Mouse (Mus musculus): ENCODE data around the gene Becn1.
A peak's percentile ranks its signal among the peaks of the same experiment; 100 is the strongest.

Becn1 gene

GRCm38 (mm10) chr11:101315082-101315650 is 13.1 kb upstream of the Becn1 start:
- no peak for DNase-seq

- no peak for DNase-seq
These were observed 12.5 kb upstream of the Becn1 start for GRCm38 (mm10) chr11:101314567-101314966.

- DNase-seq = no peak
These were observed 10.1 kb upstream of the Becn1 start for GRCm38 (mm10) chr11:101312150-101312549.

GRCm38 (mm10) chr11:101311083-101311482 is 9.0 kb upstream of the Becn1 start:
- no peak for DNase-seq

GRCm38 (mm10) chr11:101307744-101308143 is 5.7 kb upstream of the Becn1 start:
- DNase-seq = no peak

GRCm38 (mm10) chr11:101301299-101302003 is 635 bp downstream of the Becn1 start:
- DNase-seq = no peak

- DNase-seq = no peak
These were observed 1.2 kb downstream of the Becn1 start for GRCm38 (mm10) chr11:101300881-101301280.

- no peak for DNase-seq
These were observed 6.9 kb downstream of the Becn1 start for GRCm38 (mm10) chr11:101295191-101295590.

- DNase-seq = no peak
These were observed 10.9 kb downstream of the Becn1 start for GRCm38 (mm10) chr11:101291231-101291630.

GRCm38 (mm10) chr11:101287306-101287705 is 14.8 kb downstream of the Becn1 start:
- no peak for DNase-seq

GRCm38 (mm10) chr11:101283805-101284204 is 18.3 kb downstream of the Becn1 start:
- peak; percentile 69 for DNase-seq

GRCm38 (mm10) chr11:101282896-101283295 is 19.2 kb downstream of the Becn1 start:
- DNase-seq = no peak

- no peak for DNase-seq
These were observed 21.2 kb downstream of the Becn1 start for GRCm38 (mm10) chr11:101280837-101281236.

- DNase-seq = no peak
These were observed 22.9 kb downstream of the Becn1 start for GRCm38 (mm10) chr11:101279193-101279569.

- DNase-seq = peak; percentile 93
These were observed 23.6 kb downstream of the Becn1 start, which contains the start of the genes Cntd1 and Coa3 for GRCm38 (mm10) chr11:101278223-101279192. Gene Cntd1, plus strand, starts transcription at chr11:101279012. Gene Coa3, minus strand, starts transcription at chr11:101279114.

- peak; percentile 89 for DNase-seq
These were observed 24.5 kb downstream of the Becn1 start for GRCm38 (mm10) chr11:101277381-101278222.

- DNase-seq = no peak
These were observed 25.6 kb downstream of the Becn1 start for GRCm38 (mm10) chr11:101276319-101277070.

GRCm38 (mm10) chr11:101275309-101275708 is 26.8 kb downstream of the Becn1 start:
- DNase-seq = no peak

GRCm38 (mm10) chr11:101272446-101272845 is 29.6 kb downstream of the Becn1 start:
- DNase-seq = no peak

GRCm38 (mm10) chr11:101269577-101270116 is 32.4 kb downstream of the Becn1 start:
- no peak for DNase-seq

GRCm38 (mm10) chr11:101265906-101266305 is 36.2 kb downstream of the Becn1 start:
- no peak for DNase-seq
